Mouse (Mus musculus): ENCODE measurements around the gene Zfp729a. TPM values are rescaled to one million over a fixed set of nuclear protein-coding genes. Genes with fewer than 3 reads are reported as not detected.

Zfp729a gene
- 11.5 TPM for polyA plus RNA-seq (2017; shearing (Covaris generic))

GRCm38 (mm10) chr13:67637294-67638007 is at the start of gene Zfp729a, which contains the start of gene Gm49345:
Gene Zfp729a (minus strand): TSS chr13:67637791.
Gene Gm49345 (minus strand): TSS chr13:67637769.

GRCm38 (mm10) chr13:67686971-67687370 is 49.4 kb upstream of the Zfp729a start, which contains the start of gene Zfp738:
Gene Zfp738 (minus strand): TSS chr13:67687071.

GRCm38 (mm10) chr13:67609066-67609876 is 28.3 kb downstream of the Zfp729a start, which contains the start of gene Zfp729b:
Gene Zfp729b (minus strand): TSS chr13:67609707.

Other genes with a start within 250 kb of the Zfp729a start
- 26.4 TPM for gene Zfp429, start 238.0 kb downstream of the Zfp729a start, polyA plus RNA-seq (2017; shearing (Covaris generic))
- gene Zfp459, start 216.4 kb downstream of the Zfp729a start, polyA plus RNA-seq (2017; shearing (Covaris generic)): 6.4 TPM
- 21.9 TPM for gene Zfp874a, start 186.2 kb downstream of the Zfp729a start, polyA plus RNA-seq (2017; shearing (Covaris generic))
- 13.6 TPM for gene Zfp874b, start 153.5 kb downstream of the Zfp729a start, polyA plus RNA-seq (2017; shearing (Covaris generic))
- 19.7 TPM for gene Zfp58, start 137.2 kb downstream of the Zfp729a start, polyA plus RNA-seq (2017; shearing (Covaris generic))
- gene Gm26965, start 111.6 kb downstream of the Zfp729a start, polyA plus RNA-seq (2017; shearing (Covaris generic)): not detected
- 54.5 TPM for gene Zfp87, start 111.6 kb downstream of the Zfp729a start, polyA plus RNA-seq (2017; shearing (Covaris generic))
- 22.5 TPM for gene Zfp748, start 84.0 kb downstream of the Zfp729a start, polyA plus RNA-seq (2017; shearing (Covaris generic))
- 8.4 TPM for gene Zfp729b, start 28.1 kb downstream of the Zfp729a start, polyA plus RNA-seq (2017; shearing (Covaris generic))
- 5.3 TPM for gene Gm49345, start within 50 bp of the Zfp729a start, polyA plus RNA-seq (2017; shearing (Covaris generic))
- 24.9 TPM for gene Zfp738, start 49.3 kb upstream of the Zfp729a start, polyA plus RNA-seq (2017; shearing (Covaris generic))
- gene Zfp65, start 91.4 kb upstream of the Zfp729a start, polyA plus RNA-seq (2017; shearing (Covaris generic)): 11.0 TPM
- 10.3 TPM for gene Zfp85, start 117.4 kb upstream of the Zfp729a start, polyA plus RNA-seq (2017; shearing (Covaris generic))
- 2.2 TPM for gene Zfp493, start 141.9 kb upstream of the Zfp729a start, polyA plus RNA-seq (2017; shearing (Covaris generic))
- gene Zfp273, start 175.9 kb upstream of the Zfp729a start, polyA plus RNA-seq (2017; shearing (Covaris generic)): 6.7 TPM
- gene Gm10037, start 193.3 kb upstream of the Zfp729a start, polyA plus RNA-seq (2017; shearing (Covaris generic)): 1.0 TPM
- not detected for gene BC048507, start 225.5 kb upstream of the Zfp729a start, polyA plus RNA-seq (2017; shearing (Covaris generic))